Mouse (Mus musculus) spleen, postnatal 14 days (tissue): ENCODE data around the gene Snx25.

Experiments
- DNase-seq, 2 experiments: peaks; one replicate each; pipeline ENCODE4 v3.0.0; 2021 to 2022; ENCODE audit warnings: low spot score in 2 of 2

The Snx25 gene

GRCm38 (mm10) chr8:46152064-46153031, at the start of gene Snx25:
TSS of gene Snx25 (minus strand) at chr8:46152159.
- DNase-seq: peak; percentile 83 to 85

- no peak for DNase-seq
Measured at GRCm38 (mm10) chr8:46197673-46198072, 45.7 kb upstream of the Snx25 start.

GRCm38 (mm10) chr8:46196877-46197276, 44.9 kb upstream of the Snx25 start:
- DNase-seq: no peak

GRCm38 (mm10) chr8:46193100-46193499, 41.1 kb upstream of the Snx25 start:
- DNase-seq: no peak

GRCm38 (mm10) chr8:46185361-46185760, 33.4 kb upstream of the Snx25 start:
- peak; percentile 11 to 35 for DNase-seq

GRCm38 (mm10) chr8:46180136-46180535, 28.2 kb upstream of the Snx25 start:
- DNase-seq: no peak

GRCm38 (mm10) chr8:46173651-46174050, 21.7 kb upstream of the Snx25 start:
- no peak for DNase-seq

GRCm38 (mm10) chr8:46163870-46164190, 11.9 kb upstream of the Snx25 start:
- DNase-seq: no peak

- DNase-seq: peak; percentile 97
Measured at GRCm38 (mm10) chr8:46162953-46163869, 11.3 kb upstream of the Snx25 start.

- DNase-seq: no peak
Measured at GRCm38 (mm10) chr8:46153042-46153441, 1.1 kb upstream of the Snx25 start.

GRCm38 (mm10) chr8:46151202-46152062, 527 bp downstream of the Snx25 start, which contains the start of gene Cfap97:
TSS of gene Cfap97 (plus strand) at chr8:46151771.
- DNase-seq: peak; percentile 15 to 32

- no peak for DNase-seq
Measured at GRCm38 (mm10) chr8:46149782-46150181, 2.2 kb downstream of the Snx25 start.

GRCm38 (mm10) chr8:46149306-46149705, 2.7 kb downstream of the Snx25 start:
- DNase-seq: no peak

- DNase-seq: no peak
Measured at GRCm38 (mm10) chr8:46146173-46146572, 5.8 kb downstream of the Snx25 start.

GRCm38 (mm10) chr8:46143924-46144323, 8.0 kb downstream of the Snx25 start:
- no peak for DNase-seq

- DNase-seq: no peak
Measured at GRCm38 (mm10) chr8:46143470-46143869, 8.5 kb downstream of the Snx25 start.

GRCm38 (mm10) chr8:46142498-46143081, 9.4 kb downstream of the Snx25 start:
- no peak for DNase-seq

GRCm38 (mm10) chr8:46141688-46142087, 10.3 kb downstream of the Snx25 start:
- no peak for DNase-seq

- DNase-seq: no peak
Measured at GRCm38 (mm10) chr8:46140376-46141120, 11.4 kb downstream of the Snx25 start.
